Mouse (Mus musculus) MN1 (cell line): ENCODE data around the gene 2310009B15Rik.

Source experiments
- DNase-seq: peaks from one replicate; pipeline ENCODE4 v3.0.0-alpha.2; 2016; ENCODE audit warnings: low spot score

2310009B15Rik gene

DNA sequence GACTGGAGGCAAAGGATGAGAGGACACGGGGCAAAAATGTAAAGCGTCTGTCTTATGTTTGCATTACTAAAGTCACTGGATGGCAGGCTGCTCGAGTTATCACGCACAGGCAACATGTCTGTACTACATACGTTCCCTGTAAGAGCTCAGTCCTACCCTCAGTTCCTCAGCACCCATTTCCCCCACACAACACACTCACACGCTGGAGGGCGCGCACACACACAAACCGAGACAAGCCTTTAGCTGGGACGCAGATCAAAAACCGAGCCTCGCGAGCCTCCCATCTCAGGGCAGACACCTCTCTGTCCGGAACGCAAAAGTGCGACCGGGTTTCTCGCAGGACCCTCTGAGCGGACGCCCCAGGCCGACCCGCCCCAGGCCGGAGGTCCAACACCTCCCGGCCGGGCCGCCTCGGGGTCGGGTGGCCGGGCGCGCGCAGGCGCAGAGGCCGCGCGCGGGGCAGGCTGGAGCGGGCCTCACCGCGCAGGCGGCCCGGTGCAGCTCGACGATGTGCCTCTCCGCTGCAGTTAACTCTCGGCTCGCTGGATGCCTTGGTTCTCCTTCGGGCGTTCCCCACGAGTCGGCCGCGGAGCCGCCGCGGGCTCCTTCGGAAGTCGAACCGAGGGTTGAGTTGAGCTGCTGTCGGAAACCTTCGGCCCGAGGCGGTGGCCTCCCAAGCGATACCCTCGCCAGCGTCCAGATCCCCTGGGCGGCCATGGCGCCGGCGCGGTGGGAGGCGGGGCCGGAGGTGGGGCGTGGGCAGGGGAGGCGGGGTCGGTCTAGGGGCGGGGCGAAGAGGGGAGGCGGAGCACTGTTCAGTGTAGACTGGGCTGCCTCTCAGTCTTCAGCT lies at the start of gene 2310009B15Rik:
TSS of gene 2310009B15Rik (minus strand) at position 752 of the 850 bp plus-strand sequence.
- DNase-seq = peak; percentile 83

- no peak for DNase-seq
Observed at GRCm38 (mm10) chr1:138906256-138906655, 49.6 kb upstream of the 2310009B15Rik start.

- DNase-seq = no peak
Observed at GRCm38 (mm10) chr1:138905092-138905765, 48.6 kb upstream of the 2310009B15Rik start.

- DNase-seq = no peak
Observed at GRCm38 (mm10) chr1:138903894-138904293, 47.2 kb upstream of the 2310009B15Rik start.

DNA sequence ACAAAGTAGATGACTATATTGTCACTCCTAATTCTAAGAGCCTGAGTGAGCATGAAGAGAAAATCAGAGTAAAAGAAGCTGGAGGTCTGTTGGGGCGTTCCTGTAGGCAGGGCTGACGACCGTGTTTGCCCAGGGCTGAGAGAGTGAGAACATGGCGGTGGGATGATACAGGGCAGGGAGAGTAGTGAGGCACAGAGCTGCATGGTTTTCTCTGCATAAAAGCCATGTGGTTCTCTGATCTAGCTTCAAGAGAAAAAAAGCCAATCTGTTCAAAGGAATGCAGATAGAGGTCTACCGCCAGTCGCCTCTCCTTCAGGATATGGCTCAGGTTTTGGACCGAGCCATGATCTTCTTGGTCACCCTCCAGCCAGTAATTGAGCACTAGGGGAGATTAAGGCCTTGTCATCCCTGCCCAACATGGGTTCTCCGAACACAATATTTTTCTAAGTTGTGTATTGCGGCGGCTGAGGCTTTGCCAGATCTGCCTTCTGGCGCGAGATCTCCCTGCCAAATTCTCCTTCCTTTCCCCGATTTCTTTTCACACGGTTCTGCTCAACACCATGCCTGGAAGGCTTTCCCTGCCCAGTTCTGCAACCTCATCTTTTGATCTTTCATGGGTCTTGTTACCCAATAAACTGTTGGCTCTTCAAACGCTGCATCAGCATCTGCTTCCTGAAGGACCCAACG lies 44.9 kb upstream of the 2310009B15Rik start:
- DNase-seq = no peak

DNA sequence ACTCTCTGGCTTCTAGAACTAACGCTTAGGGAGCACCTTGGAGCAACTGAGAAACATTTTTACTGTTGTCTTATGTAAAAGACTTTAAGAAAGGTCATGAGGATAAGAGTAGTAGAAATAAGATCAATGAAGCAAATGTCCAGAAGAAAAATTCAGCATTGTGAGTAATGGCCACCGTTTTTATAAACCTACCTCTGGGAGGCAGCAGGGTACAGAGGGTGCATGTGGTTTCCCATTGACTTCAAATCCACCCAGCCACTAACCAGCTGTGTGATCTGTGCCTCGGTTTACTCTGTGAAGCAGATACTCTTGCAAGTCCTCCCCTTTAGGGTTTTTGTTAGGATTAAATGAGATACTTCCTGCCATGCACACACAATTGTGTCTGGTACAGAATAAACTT lies 39.4 kb upstream of the 2310009B15Rik start:
- no peak for DNase-seq

GRCm38 (mm10) chr1:138877470-138878254 lies 21.0 kb upstream of the 2310009B15Rik start:
- no peak for DNase-seq

DNA sequence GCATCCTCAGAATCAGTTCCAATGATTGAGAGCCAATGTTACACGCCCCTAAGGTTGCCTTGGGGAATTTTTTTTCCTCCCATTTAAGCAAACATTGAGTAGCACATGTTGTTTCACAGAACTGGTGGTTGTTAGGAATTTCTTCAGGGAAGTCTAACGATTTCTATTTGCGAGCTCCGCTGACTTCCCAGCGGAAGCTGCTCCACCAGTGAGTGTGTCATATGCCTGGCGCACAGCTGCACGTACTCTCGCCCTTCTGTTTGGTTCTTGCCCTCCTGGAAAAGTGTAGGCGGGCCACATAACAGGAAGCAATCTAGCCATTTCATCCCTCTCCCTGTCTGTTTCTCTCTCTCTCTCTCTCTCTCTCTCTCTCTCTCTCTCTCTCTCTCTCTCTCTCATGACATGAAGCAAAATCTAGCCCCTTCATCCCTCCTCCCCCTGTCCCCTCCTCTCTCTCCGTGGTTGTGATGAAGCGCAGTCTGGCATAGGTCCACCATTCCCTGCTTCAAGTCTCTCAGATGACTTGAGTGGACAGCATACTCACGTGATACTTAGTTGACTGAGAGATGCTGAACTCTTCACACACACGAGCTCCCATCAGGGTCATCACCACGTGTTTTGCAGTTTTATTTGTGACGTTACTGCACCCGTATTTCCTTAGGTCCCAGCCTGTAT lies 19.9 kb upstream of the 2310009B15Rik start:
- DNase-seq = peak; percentile 73

DNA sequence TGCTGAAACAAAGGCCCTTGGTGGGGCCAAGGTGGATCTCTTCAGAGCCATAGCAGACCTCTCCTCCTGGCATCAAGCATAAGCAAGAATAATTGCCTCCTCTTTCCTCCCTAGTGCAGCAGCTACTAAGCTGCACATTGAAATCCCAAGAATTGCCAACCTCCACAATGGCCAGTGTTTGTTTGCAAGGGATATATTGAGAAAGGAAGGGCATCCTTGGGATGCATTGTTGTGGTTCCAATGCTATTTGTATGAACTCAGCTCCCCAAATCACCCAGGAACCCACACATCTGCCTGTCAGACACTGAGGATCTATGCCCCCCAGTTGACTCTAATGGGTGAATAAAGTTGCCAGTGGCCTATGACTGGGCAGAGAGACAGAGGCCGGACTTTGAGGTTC lies 5.8 kb downstream of the 2310009B15Rik start:
- DNase-seq = no peak

DNA sequence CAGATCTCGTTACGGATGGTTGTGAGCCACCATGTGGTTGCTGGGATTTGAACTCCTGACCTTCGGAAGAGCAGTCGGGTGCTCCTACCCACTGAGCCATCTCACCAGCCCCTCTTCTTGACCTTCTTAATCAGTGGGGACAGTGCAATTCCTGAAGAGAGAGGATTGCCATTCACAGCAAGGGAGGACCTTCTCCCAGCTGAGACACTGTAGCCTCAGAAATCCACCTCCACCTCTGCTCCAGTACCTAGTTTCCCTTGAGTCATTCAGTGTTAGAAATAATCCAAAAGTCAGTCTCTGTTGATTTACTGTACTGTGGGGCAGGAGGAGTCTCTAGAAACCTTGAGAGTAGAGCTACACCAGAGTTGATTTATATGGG lies 6.5 kb downstream of the 2310009B15Rik start:
- no peak for DNase-seq

GRCm38 (mm10) chr1:138849531-138850160 lies 7.0 kb downstream of the 2310009B15Rik start:
- no peak for DNase-seq

DNA sequence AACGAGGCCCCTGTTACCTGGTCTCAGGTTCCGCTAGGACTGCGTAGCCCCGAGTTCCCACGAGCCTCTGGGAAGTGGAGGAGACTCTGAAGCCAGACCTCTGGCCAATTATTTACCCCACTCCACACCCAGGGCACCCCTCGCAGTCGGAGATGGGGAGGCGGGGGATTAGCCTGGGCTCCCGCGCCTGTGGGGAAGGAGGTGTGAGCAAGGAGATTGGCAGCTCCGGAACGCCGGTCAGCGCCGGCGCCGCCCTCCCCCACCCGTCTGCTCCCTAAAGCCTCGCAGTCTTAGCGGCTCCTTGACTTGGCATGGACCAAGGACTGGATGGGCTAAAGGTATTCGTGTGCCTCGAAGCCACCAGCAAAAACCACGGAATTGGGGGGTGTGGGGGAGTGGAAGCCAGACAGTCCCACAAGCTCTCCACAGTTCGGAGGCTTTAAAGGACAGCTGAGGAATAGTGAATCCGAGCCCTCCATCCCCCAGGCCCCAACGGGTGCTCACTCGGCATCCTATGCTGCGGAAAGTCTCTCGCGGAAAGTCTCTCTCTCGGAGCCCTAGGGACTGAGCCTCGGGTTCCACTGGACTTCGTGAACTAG lies 8.0 kb downstream of the 2310009B15Rik start, which contains the start of gene Lhx9:
TSS of gene Lhx9 (minus strand) at position 67 of the 599 bp plus-strand sequence.
- DNase-seq = no peak

DNA sequence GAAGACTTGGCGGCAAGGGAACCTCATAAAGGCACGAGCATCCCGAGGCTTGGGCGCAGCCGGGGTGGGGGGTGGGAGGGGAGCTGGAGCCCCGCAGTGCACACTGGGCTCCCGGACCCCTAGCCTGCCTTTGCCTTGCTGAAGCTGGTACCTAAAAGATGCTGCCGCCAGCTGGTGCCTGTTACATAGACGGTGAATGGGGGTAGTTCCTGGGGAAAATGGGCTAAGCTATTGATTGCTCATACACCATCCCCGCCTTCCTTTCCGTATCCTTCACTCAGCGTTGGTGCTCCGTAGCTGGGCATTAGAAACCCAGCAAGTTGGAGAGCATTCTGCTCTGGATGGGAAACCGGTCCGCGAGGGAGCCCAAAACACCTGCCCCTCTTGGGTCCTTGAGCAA lies 8.6 kb downstream of the 2310009B15Rik start:
- no peak for DNase-seq

DNA sequence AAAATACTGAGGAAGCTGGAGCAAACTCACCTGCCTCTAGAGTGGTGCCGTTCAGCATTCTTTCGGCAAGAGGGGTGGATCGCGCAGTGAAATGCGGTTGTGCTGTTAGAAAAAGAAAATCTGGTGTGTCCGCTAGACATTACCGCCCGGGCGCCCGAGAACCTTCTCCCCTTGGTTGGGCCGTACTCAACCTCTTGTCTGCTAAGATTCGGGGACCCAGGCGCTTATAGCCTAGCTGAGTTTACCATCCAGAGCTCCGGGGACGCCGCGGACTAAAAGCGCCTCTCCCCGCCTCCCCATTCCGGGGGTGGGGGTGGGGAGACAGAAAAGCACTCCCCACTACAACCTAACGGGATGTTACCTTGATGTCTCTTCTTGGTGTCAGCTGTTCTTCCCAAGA lies 9.5 kb downstream of the 2310009B15Rik start:
- DNase-seq = no peak

DNA sequence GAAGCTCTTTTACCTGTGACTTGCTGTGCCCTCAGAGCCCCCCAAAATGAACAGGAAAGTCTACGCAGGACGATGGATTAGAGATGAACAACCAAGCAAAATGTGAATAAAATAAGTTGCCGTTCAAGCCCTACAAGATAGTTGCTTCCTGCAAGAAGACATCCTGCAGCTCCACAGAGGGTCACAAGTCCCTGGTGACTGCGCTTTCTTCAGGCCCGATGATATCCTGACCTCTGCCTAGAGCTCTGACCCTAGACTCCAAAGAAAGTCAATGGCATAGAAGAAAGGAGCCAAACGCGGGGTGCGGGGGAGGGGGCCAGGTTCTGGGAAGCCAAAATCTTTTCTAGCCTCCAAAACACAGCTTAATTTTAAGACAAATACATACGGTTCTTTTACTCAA lies 10.1 kb downstream of the 2310009B15Rik start:
- no peak for DNase-seq

- no peak for DNase-seq
Observed at GRCm38 (mm10) chr1:138846131-138846530, 10.5 kb downstream of the 2310009B15Rik start.

DNA sequence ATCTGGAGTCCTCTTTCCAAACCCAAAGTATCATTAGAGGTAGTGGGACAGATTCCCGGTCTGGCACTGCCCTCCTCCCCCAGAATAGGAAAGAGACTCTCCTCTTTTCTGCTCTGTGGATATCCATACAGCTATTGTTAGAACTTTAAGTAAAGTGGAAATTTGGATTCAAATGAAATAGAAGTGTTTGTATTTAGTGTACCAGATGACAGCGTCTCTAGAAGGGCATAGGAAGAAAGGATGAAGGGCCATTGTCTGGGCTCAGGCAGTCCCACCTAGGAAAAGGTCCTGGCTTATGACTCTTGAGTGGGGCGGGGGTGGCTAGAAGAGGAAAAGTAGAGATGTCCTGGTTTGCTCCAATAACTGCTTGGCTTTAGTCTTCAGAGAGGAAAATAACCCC lies 11.2 kb downstream of the 2310009B15Rik start:
- no peak for DNase-seq

GRCm38 (mm10) chr1:138844166-138844565 lies 12.5 kb downstream of the 2310009B15Rik start:
- no peak for DNase-seq

DNA sequence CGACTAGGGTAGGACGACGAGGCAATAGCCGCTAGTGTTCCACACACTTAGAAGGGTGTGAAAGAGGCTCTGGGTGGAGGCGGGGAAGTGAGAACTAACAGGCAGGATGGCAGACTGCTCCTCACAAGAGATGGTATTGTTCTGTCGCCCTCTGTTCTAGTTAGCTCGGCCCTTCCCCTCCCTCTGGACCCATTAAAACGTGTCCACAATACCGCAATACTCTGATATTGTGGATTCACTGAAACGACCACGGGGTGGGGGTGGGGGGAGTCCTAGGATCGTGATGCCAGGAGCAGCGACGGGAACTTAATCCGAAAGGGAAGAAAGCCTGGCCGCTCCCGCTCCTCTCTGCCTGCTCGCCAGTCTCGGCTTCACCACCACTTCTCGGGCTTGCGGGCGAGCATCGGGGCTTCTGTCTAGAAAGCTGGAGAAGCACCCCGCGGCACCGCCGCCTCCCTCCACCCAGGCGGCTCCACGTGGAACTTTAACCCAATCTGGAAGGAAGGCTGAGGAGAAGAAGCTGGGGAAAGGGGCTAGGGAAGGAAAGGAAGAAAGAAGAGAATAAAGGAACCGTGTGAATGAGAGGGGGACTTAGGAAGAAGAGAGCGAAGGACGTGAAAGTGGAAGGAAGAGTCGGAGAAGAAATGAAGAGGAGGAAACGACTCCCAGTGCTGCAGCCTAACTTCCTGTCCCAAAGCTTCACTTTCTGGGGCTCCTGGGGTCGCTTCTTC lies 13.1 kb downstream of the 2310009B15Rik start:
- peak; percentile 63 for DNase-seq

DNA sequence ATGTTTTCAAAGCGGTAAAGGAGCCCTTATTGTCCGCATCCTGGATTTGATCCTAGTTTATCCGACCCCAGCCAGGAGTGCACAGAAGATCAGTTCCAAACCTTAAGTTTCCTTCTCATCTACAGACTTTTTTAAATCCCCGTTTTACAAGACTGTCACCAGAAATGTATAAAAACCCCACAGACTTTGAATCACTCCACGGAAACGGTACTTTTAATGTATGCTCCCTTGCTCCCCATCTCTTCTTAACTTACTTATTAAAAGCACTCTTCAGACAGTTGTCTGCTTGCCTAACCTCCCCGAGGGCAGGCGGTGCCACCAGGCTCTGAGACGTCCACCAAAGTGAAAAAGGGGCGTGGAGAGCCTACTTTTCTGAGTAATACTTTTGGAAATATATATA lies 13.9 kb downstream of the 2310009B15Rik start:
- DNase-seq = peak; percentile 29
